Mouse (Mus musculus) E14TG2a.4 (cell line): ENCODE results near the gene Upk3a.

Experiments
- H3K27me3 ChIP-seq: 2 replicates; pipeline ENCODE4 v1.6.1; 2014; ENCODE audit warnings: low read length, control low read depth; ENCODE audit not compliant: insufficient read depth
- H3K36me3 ChIP-seq: 2 replicates; pipeline ENCODE4 v1.6.1; 2014; ENCODE audit warnings: low read length, control low read depth; ENCODE audit not compliant: insufficient read depth
- H3K4me1 ChIP-seq: replicated peaks from 2 replicates; pipeline ENCODE4 v1.6.1; 2014; ENCODE audit warnings: low read depth, low read length, control low read depth
- H3K4me3 ChIP-seq: replicated peaks from 2 replicates; pipeline ENCODE4 v1.5.1; 2014; ENCODE audit warnings: mild to moderate bottlenecking, low read length
- H3K9me3 ChIP-seq: 2 replicates; pipeline ENCODE4 v1.6.1; 2014; ENCODE audit warnings: low read length, control low read depth
- CTCF ChIP-seq: conservative IDR thresholded peaks from 2 replicates; pipeline ENCODE4 v1.5.1; 2014; ENCODE audit warnings: low read length
- NANOG ChIP-seq: IDR thresholded peaks from 2 replicates; pipeline ENCODE4 v1.6.1; 2014; ENCODE audit warnings: borderline replicate concordance, low read length, mixed read lengths
- POU5F1 ChIP-seq: IDR thresholded peaks from 2 replicates; pipeline ENCODE4 v1.6.1; 2014; ENCODE audit warnings: low read length, borderline replicate concordance

Upk3a gene

DNA sequence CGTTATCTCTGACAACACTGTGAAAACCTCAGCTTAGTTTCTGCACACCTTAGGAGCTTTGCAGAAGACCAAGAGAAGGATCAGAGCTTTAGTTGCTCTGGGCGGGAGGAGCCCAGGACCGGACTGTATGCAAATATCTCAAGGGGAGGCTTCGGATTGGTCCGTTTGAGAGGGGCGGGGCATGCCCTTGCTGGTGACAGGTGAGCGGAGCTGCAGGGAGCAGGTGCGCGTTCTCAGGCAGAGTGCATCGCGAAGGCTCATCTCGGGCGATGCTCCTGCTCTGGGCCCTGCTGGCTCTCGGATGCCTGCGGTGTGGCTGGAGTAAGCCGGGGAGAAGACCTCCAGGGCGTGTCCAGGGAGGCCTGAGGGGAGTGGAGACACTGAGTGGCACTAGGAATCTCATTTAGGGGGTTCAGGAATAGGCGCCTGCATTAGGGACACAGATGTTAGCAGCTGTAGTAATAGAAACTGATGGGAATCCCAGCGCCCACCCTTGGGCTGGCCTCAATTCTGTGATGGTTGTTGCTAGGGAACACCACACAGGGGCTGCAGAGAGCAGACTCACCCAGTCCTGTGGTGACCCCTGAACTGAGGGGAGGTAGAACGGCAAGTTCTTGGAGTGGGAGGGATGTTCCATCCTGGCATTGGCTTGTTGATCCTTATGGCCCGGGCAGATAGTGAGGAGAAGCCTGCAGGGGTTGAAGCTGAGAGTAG, at the start of gene Upk3a:
Gene Upk3a, plus strand, starts transcription at position 191 of the 714 bp plus-strand sequence.
- H3K27me3 ChIP-seq: peaks cover 74% of the 10 kb centered on the region
- peak within 1 kb of the TSS; percentile 35; the same call in 1 of the 2 replicates for H3K4me3 ChIP-seq
- no peaks in the 10 kb centered on the region for H3K36me3 ChIP-seq
- H3K4me1 ChIP-seq: peaks cover 15% of the 10 kb centered on the region
- H3K9me3 ChIP-seq: 0 out of 2 replicates have a peak, but pooled peaks cover 3% of the 10 kb centered on the region
- TF ChIP-seq CTCF (no peak), POU5F1 (no peak), NANOG (no peak)

DNA sequence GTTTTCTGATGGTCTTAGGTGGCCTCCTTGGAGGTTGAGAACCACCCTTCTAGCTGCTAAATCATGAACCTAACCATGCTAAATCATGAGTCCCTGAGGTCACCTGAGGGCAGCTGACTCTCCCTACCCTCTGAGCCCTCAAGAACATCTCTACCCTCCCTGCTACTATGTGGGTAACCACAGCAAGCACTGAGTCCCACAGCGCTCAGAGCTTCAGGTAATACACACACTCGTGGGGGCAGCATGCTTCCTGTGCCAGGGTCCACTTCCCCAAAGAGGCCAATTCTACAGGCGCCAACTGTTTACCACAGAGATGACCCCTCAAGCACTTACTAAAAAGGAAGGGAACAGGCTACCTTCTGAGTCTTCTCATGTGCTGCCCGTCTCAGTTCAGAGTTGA, 48.4 kb upstream of the Upk3a start:
- H3K4me3 ChIP-seq: no peak overlapping the region
- no peaks in the 10 kb centered on the region for H3K27me3 ChIP-seq
- no peaks in the 10 kb centered on the region for H3K9me3 ChIP-seq
- TF ChIP-seq NANOG (no peak), CTCF (no peak), POU5F1 (no peak)
- no peaks in the 10 kb centered on the region for H3K36me3 ChIP-seq
- H3K4me1 ChIP-seq: no peaks in the 10 kb centered on the region

DNA sequence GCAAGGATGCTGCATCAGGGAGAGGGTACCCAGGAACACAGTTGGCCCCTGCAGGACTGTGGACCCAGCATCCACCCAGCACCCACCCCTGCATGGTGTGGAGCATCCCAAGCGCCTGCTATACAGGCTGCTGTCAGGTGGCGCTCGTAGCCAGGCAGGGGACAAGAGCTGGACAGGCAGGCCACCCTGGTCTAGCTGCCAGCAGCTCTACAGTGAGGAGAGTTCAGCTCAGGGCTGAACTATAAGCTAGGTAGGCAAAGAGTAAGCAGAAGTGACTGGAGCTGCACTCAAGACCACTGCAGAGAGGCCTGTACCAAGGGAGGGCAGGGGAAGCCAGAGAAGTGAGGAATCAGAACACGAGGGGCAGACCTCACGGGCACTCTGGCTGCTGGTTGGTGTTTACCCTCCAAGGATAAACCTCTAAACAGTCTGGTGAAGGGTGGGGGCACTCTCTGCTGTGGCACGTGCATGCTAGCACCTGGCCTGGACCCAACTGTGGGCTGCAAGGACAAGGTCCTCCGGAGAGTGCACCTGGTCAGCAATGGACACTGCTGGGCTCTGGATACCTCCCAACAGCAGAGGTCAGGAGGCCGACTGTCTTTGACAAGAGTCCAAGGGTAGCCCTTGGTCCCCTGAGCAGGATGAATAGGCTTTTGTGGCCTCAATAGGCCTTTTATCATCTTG, 43.9 kb upstream of the Upk3a start:
- Histone ChIP-seq H3K9me3 (no peaks in the 10 kb centered on the region), H3K4me3 (no peak overlapping the region), H3K36me3 (no peaks in the 10 kb centered on the region), H3K27me3 (no peaks in the 10 kb centered on the region), H3K4me1 (peaks cover 13% of the 10 kb centered on the region; the same call in 1 of the 2 replicates)
- TF ChIP-seq CTCF: no peak
- TF ChIP-seq NANOG: no peak
- no peak for TF ChIP-seq POU5F1

DNA sequence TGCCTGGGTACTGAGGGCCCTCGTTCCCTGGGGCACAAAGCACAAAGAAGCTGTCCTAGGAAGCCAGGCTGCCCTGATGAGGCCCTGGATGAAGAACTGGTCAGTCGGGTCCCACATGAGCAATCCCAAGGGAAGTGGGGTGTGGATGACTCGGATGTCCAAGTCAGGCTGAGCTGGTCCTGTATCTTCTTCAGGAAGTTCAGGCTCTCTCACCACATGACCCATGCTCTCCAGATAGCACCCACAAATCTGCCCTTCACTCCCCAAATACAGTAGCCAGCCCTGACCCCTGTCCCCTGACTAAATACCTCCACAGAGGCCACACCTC, 43.4 kb upstream of the Upk3a start:
- H3K4me1 ChIP-seq: peaks cover 13% of the 10 kb centered on the region; the same call in 1 of the 2 replicates
- no peaks in the 10 kb centered on the region for H3K36me3 ChIP-seq
- H3K4me3 ChIP-seq: no peak overlapping the region
- H3K9me3 ChIP-seq: no peaks in the 10 kb centered on the region
- H3K27me3 ChIP-seq: no peaks in the 10 kb centered on the region
- no peak for TF ChIP-seq CTCF
- TF ChIP-seq NANOG: no peak
- no peak for TF ChIP-seq POU5F1

DNA sequence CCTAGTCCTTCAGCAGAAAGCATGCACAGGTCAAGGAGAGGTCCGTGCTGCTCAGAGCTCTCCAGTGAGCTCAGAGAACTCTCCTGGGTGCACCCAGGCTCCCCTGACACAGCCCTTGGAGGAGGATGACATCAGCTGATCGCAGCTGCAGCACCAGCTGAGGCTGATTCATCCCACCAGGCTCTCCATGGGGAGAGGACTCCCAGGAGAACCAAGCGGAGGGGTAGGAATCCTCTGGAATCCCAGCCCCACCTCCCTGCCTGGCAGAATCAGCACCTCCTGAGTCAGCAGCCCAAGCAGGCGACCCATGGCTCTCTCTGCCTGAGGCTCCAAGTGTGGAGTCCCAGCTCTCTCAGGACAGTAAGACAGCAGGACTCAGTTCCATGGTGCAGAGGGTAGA, 41.2 kb upstream of the Upk3a start:
- Histone ChIP-seq H3K36me3 (no peaks in the 10 kb centered on the region), H3K4me1 (peaks cover 13% of the 10 kb centered on the region; the same call in 1 of the 2 replicates), H3K27me3 (no peaks in the 10 kb centered on the region), H3K4me3 (no peak overlapping the region), H3K9me3 (no peaks in the 10 kb centered on the region)
- no peak for TF ChIP-seq POU5F1
- TF ChIP-seq CTCF: no peak
- no peak for TF ChIP-seq NANOG

DNA sequence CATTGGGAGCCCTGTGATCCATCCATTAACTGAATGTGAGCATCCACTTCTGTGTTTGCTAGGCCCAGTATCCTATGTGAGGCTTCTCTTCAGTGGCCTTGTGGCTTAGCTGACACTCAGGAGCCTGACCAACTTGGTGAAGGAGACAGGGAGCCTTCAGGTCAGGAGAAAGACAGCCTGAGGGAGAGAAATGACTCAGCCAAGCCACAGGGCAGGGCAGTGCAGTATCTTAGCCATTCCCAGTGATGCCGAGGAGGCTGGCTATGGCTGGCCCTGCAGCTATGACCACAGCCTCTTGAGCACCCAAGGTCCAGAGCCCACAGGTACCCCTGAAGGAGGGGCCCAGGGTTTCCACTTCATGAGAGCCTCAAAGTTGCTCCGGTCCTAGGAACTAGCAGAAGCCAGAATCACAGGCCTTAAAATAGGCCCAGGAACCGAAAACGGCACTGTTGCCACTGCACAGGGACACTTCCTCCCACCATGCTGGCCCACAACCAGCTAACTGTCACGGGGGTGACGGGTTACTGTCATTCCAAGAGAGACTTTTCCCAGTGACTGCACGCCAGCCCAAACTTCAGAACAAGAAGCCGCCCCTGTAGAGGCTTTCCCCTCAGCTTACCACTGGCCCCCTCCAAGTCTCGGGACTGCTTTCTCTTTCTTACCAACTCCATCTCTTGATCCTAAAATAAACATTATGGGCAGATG, 35.2 kb upstream of the Upk3a start:
- no peak for TF ChIP-seq POU5F1
- TF ChIP-seq NANOG: no peak
- peaks cover 14% of the 10 kb centered on the region for H3K27me3 ChIP-seq
- H3K36me3 ChIP-seq: peaks cover 5% of the 10 kb centered on the region; the same call in 1 of the 2 replicates
- H3K9me3 ChIP-seq: no peaks in the 10 kb centered on the region
- peaks cover 24% of the 10 kb centered on the region for H3K4me1 ChIP-seq
- H3K4me3 ChIP-seq: no peak overlapping the region

DNA sequence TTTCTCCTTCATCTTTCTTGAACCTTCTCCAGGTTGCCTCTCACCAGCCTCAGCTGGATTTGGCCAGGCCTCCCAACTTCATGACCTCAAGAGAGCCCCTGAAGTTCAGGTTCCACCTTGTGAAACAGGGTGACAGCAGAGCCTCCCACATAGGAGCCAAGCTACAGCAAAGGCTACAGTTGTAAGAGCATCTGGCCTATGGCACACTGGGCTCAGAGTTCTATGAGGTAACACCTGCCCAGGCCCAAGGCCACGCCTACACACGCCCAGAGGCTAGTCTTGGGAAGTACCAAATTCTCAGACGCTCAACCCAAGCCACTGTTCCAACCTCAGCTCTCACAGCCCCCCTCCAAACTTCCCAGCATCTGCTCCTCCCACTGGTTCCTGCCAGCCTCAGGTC, 34.1 kb upstream of the Upk3a start:
- H3K4me1 ChIP-seq: peaks cover 30% of the 10 kb centered on the region
- TF ChIP-seq POU5F1 (no peak), CTCF (no peak), NANOG (no peak)
- no peaks in the 10 kb centered on the region for H3K9me3 ChIP-seq
- peaks cover 5% of the 10 kb centered on the region; the same call in 1 of the 2 replicates for H3K36me3 ChIP-seq
- peaks cover 22% of the 10 kb centered on the region for H3K27me3 ChIP-seq
- no peak overlapping the region for H3K4me3 ChIP-seq

DNA sequence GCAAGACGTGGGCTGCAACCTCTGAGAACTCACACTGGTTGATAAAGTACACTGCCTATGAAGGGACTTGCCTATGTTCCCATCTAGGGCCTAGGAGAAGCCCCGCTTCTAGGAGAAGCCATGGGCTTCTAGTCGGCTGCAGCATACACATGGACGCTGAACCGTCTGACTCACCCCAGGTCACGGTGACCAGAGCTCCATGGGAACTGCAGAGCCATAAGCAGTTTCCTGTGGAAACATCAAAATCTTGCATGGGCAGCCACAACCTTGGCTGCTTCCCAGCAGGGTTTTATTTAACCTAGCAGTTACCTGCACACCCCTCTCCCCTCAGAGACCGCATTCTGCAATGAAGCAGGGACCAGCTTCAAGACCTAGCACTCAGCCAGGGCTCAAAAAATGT, 33.2 kb upstream of the Upk3a start:
- H3K4me3 ChIP-seq: no peak overlapping the region
- H3K36me3 ChIP-seq: peaks cover 5% of the 10 kb centered on the region; the same call in 1 of the 2 replicates
- no peak for TF ChIP-seq NANOG
- TF ChIP-seq CTCF: no peak
- no peak for TF ChIP-seq POU5F1
- no peaks in the 10 kb centered on the region for H3K9me3 ChIP-seq
- H3K4me1 ChIP-seq: peaks cover 36% of the 10 kb centered on the region
- H3K27me3 ChIP-seq: peaks cover 26% of the 10 kb centered on the region
